ENCODE assay signal across 9 mouse cellular contexts in the genomic region with DNA sequence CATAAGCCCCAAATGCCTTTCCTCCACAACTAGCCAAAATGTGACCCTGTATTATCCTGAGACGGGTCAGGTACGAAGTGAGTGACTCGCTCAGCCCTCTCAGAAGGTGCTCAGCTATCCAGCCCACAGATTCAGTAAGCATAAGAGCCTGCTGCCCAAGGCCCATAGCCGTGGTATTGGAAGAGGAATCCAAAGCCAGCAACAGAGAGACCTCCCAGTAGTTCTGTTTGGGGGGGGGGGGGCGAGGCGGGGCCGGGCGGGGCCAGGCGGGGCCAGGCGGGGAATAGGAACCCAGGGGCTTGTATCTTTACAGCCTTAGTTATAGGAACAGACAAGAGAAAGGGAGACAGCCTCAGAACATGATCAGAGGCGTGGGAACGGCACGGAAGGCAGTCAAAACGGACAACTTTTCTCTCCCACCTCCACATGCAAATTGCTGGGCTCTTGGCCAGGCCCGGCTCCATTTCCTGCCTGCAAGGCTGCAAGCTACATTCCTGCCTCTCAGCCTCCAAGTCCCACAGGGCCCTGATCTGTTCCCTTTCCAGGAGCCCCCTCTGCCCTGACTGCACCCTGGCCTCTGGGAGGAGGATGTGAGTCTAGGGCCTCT. TPM values are rescaled to one million over a fixed set of nuclear protein-coding genes. Genes with fewer than 3 reads are reported as not detected.
A peak's percentile ranks its signal among the peaks of the same experiment; 100 is the strongest.
DNase-seq lines count a peak whose midpoint lies in the region; ATAC-seq and TF ChIP-seq lines count a peak whose summit lies in the region.
"Had no signal": no experiment of that assay in that cellular context is flagged by ENCODE, and none has a peak within 500 bp of the region (broad histone marks: within the 10 kb centered on the region; RNA-seq: fewer than 3 reads in every experiment).

No protein-coding gene starts in this region.

- no peak overlapping the region for H3K9ac ChIP-seq in hindbrain, embryonic 12.5 days
- no peak overlapping the region for H3K9ac ChIP-seq in liver, postnatal 0 days (replicated peaks)
- H3K9ac ChIP-seq: liver, embryonic 14.5 days had no signal

- H3K27ac ChIP-seq in hindbrain, embryonic 12.5 days = peak overlapping the region; percentile 67
- H3K27ac ChIP-seq in liver, postnatal 0 days (ENCODE audit: low read depth) = peak overlapping the region; percentile 75
- H3K27ac ChIP-seq: liver, embryonic 14.5 days had no signal

- peak overlapping the region; percentile 31; the same call in 1 of the 2 replicates for H3K4me2 ChIP-seq in hindbrain, embryonic 12.5 days (replicated peaks)
- H3K4me2 ChIP-seq in liver, postnatal 0 days (ENCODE audit: low read depth, low read length) = peak overlapping the region; percentile 49

- TF ChIP-seq CTCF in liver, postnatal 0 days (IDR thresholded peaks at IDR 0.05; ENCODE audit: low read depth) = no peak

- 20% methylated on average over 13 of the region's 15 CpGs for WGBS in hindbrain, embryonic 12.5 days
- 34% methylated on average over 13 of the region's 15 CpGs for WGBS in liver, postnatal 0 days (ENCODE audit: insufficient replicate concordance)

- DNase-seq in urinary bladder, adult 18-20 months (ENCODE audit: low spot score in 2 of 2) = peak; percentile 26 to 31
- no peak for DNase-seq in urinary bladder, postnatal 10 days (ENCODE audit: low spot score)
- peak; percentile 84 to 88 for DNase-seq in frontal cortex, postnatal 36 days (ENCODE audit: low spot score in 2 of 2)
- peak; percentile 33 for DNase-seq in layer of hippocampus, adult 9-10 months (ENCODE audit: low spot score)
- DNase-seq in liver, postnatal 0 days = peak; percentile 57
- DNase-seq in right cerebral cortex, postnatal 10 days (ENCODE audit: low spot score in 2 of 2) = peak; percentile 85 to 88

- H3K4me1 ChIP-seq in hindbrain, embryonic 12.5 days = peaks cover 31% of the 10 kb centered on the region
- H3K4me1 ChIP-seq in liver, postnatal 0 days (ENCODE audit: insufficient read depth) = peaks cover 15% of the 10 kb centered on the region

- H3K36me3 ChIP-seq in hindbrain, embryonic 12.5 days = no peaks in the 10 kb centered on the region
- H3K36me3 ChIP-seq in liver, postnatal 0 days (replicated peaks; ENCODE audit: insufficient read depth, low read length) = no peaks in the 10 kb centered on the region

- H3K4me3 ChIP-seq in hindbrain, embryonic 12.5 days = no peak overlapping the region
- no peak overlapping the region for H3K4me3 ChIP-seq in liver, postnatal 0 days (ENCODE audit: low read depth, low read length)

- H3K27me3 ChIP-seq in hindbrain, embryonic 12.5 days = peaks cover 41% of the 10 kb centered on the region
- no peaks in the 10 kb centered on the region for H3K27me3 ChIP-seq in liver, postnatal 0 days (ENCODE audit: insufficient read depth, low read length)

- no peak for TF ChIP-seq EP300 in liver, postnatal 0 days (IDR thresholded peaks at IDR 0.05; ENCODE audit: low read depth)

- H3K9me3 ChIP-seq in hindbrain, embryonic 12.5 days (replicated peaks) = no peaks in the 10 kb centered on the region
- H3K9me3 ChIP-seq in liver, postnatal 0 days (ENCODE audit: low read length) = no peaks in the 10 kb centered on the region

- ATAC-seq in hindbrain, embryonic 12.5 days (ENCODE audit: low FRiP score) = no peak
- no peak for ATAC-seq in liver, postnatal 0 days
- ATAC-seq in cerebellum, adult (ENCODE audit: insufficient number of reproducible peaks, low FRiP score, low TSS enrichment) = no peak

RNA-seq across cellular contexts. Expression of a gene that starts 15.4 kb away (rescaled TPM):
- 0.90 and 1.2 TPM in 2 replicates for polyA plus RNA-seq in hindbrain, embryonic 12.5 days (2016; fragmentation: Nextera tagmentation; extraction: Ambion mirVana)
- polyA plus RNA-seq in liver, postnatal 0 days (2015; fragmentation: Nextera tagmentation; extraction: Ambion mirVana) = 0.23 and 0.25 TPM in 2 replicates

RNA-seq across cellular contexts. Expression of a gene that starts 31.2 kb away (rescaled TPM):
- 19.3 and 24.0 TPM in 2 replicates for polyA plus RNA-seq in hindbrain, embryonic 12.5 days (2016; fragmentation: Nextera tagmentation; extraction: Ambion mirVana)
- polyA plus RNA-seq in liver, postnatal 0 days (2015; fragmentation: Nextera tagmentation; extraction: Ambion mirVana) = 0.47 and 0.53 TPM in 2 replicates

RNA-seq across cellular contexts. Expression of a gene that starts 33.0 kb away (rescaled TPM):
- 1.2 and 1.7 TPM in 2 replicates for polyA plus RNA-seq in hindbrain, embryonic 12.5 days (2016; fragmentation: Nextera tagmentation; extraction: Ambion mirVana)
- polyA plus RNA-seq in liver, postnatal 0 days (2015; fragmentation: Nextera tagmentation; extraction: Ambion mirVana) = not detected in 2 replicates

Comparison
In these comparisons a context has a peak if more than half of its experiments do, and no peak if none do; other contexts are left out.
1. RNA of a gene that starts 31.2 kb away (polyA plus RNA-seq): 19.3 to 24.0 TPM in hindbrain, embryonic 12.5 days; 0.47 to 0.53 TPM in liver, postnatal 0 days; every median in the first group is over 10 times any median in the second.